Mouse (Mus musculus) ES-E14 (cell line): Measurements from ENCODE around the gene Prr15. TPM values are rescaled to one million over a fixed set of nuclear protein-coding genes. Genes with fewer than 3 reads are reported as not detected.

Experiments used
- DNase-seq: peaks from one replicate; pipeline ENCODE4 v3.0.0-alpha.2; 2013; ENCODE audit warnings: low read depth, low spot score
- H3K27ac ChIP-seq: 2 replicates; pipeline ENCODE4 v1.5.1; 2012; ENCODE audit warnings: low read depth, mild to moderate bottlenecking, low read length, moderate library complexity, mixed read lengths; ENCODE audit not compliant: poor library complexity, insufficient read depth, severe bottlenecking
- H3K36me3 ChIP-seq: 2 replicates; pipeline ENCODE4 v1.6.1; 2012; ENCODE audit warnings: mild to moderate bottlenecking, low read length, moderate library complexity, mixed read lengths; ENCODE audit not compliant: control insufficient read depth, poor library complexity, insufficient read depth, severe bottlenecking
- H3K4me1 ChIP-seq, 2 experiments: fragments of 150-350 bp in 1 of 2; sonication (generic) in 1 of 2; 2 replicates each; pipeline ENCODE4 v1.6.1; 2012; ENCODE audit warnings: low read length in 2 of 2, mild to moderate bottlenecking in 1 of 2, mixed read lengths in 1 of 2; ENCODE audit not compliant: control insufficient read depth in 2 of 2, insufficient read depth in 2 of 2, poor library complexity in 1 of 2
- H3K4me3 ChIP-seq, 2 experiments: fragments of 150-350 bp in 1 of 2; sonication (generic) in 1 of 2; 2 replicates each; pipeline ENCODE4 v1.5.1; 2012; ENCODE audit warnings: low read length in 2 of 2, low read depth in 1 of 2, mild to moderate bottlenecking in 1 of 2, mixed read lengths in 1 of 2; ENCODE audit not compliant: insufficient read depth in 1 of 2, poor library complexity in 1 of 2, severe bottlenecking in 1 of 2
- H3K9ac ChIP-seq: 2 replicates; pipeline ENCODE4 v1.6.1; 2012; ENCODE audit warnings: low read depth, mild to moderate bottlenecking, low read length, mixed read lengths; ENCODE audit not compliant: poor library complexity, insufficient read depth, severe bottlenecking
- H3K9me3 ChIP-seq: fragments of 150-350 bp; sonication (generic); 2 replicates; pipeline ENCODE4 v1.6.1; 2012; ENCODE audit warnings: low read depth, mild to moderate bottlenecking, low read length; ENCODE audit not compliant: control insufficient read depth, insufficient read depth
- CHD2 ChIP-seq: IDR thresholded peaks from 2 replicates; pipeline ENCODE4 v1.6.1; 2014; ENCODE audit warnings: mild to moderate bottlenecking, low read depth, low read length, inconsistent platforms
- HCFC1 ChIP-seq: IDR thresholded peaks from 2 replicates; pipeline ENCODE4 v1.6.1; 2012; ENCODE audit warnings: low read length, inconsistent platforms, borderline replicate concordance; ENCODE audit not compliant: insufficient read depth
- MAFK ChIP-seq: IDR thresholded peaks from 2 replicates; pipeline ENCODE4 v1.6.1; 2014; ENCODE audit warnings: mild to moderate bottlenecking, low read depth, low read length, inconsistent platforms; ENCODE audit not compliant: insufficient read depth
- ZC3H11A ChIP-seq: IDR thresholded peaks from 2 replicates; pipeline ENCODE4 v1.6.1; 2012; ENCODE audit warnings: low read depth, mild to moderate bottlenecking, inconsistent platforms, low read length, borderline replicate concordance
- ZNF384 ChIP-seq: IDR thresholded peaks from 2 replicates; pipeline ENCODE4 v1.6.1; 2012; ENCODE audit warnings: low read depth, low read length, inconsistent platforms
- in situ Hi-C, 2 experiments: fragments of 600-800 bp; cut with MboI; formaldehyde crosslinking; loops; one replicate each; pipeline ENCODE4 v1.15.1; 2025; ENCODE audit warnings: low sequenced_read_pairs in 2 of 2, inconsistent platforms in 1 of 2; ENCODE audit not compliant: unreplicated experiment in 2 of 2
- total RNA-seq: library from RNA; depleted of rRNA; stranded (reverse); fragments of 300-350 nt; gene quantifications from 2 replicates; pipeline ENCODE4 v1.2.3, GENCODE M21; 2012

Gene Prr15
- total RNA-seq, 1 experiment, result 0.36 TPM

GRCm38 (mm10) chr6:54355626-54356025 lies 30.0 kb downstream of the Prr15 start:
- TF ChIP-seq HCFC1, result no peak
- no peak for TF ChIP-seq ZC3H11A
- no peak for TF ChIP-seq CHD2
- no peak for TF ChIP-seq MAFK
- TF ChIP-seq ZNF384, result no peak
- DNase-seq, result no peak
- no peak overlapping the region for H3K9ac ChIP-seq
- H3K27ac ChIP-seq, result no peak overlapping the region
- no peak overlapping the region for H3K4me3 ChIP-seq
- no peaks in the 10 kb centered on the region for H3K36me3 ChIP-seq
- in situ Hi-C loops, result no loop called here
- H3K9me3 ChIP-seq, result no peaks in the 10 kb centered on the region
- no peaks in the 10 kb centered on the region for H3K4me1 ChIP-seq

- in situ Hi-C loops, result no loop called here
- TF ChIP-seq CHD2, result no peak
- no peak for TF ChIP-seq HCFC1
- no peak for TF ChIP-seq ZNF384
- TF ChIP-seq ZC3H11A, result no peak
- no peaks in the 10 kb centered on the region for H3K9me3 ChIP-seq
- H3K4me1 ChIP-seq, result no peaks in the 10 kb centered on the region; a peak in 1 of 4 replicates
- DNase-seq, result no peak
- no peak overlapping the region for H3K27ac ChIP-seq
- no peaks in the 10 kb centered on the region for H3K36me3 ChIP-seq
- no peak overlapping the region for H3K9ac ChIP-seq
- no peak overlapping the region for H3K4me3 ChIP-seq
These were observed 37.1 kb downstream of the Prr15 start for GRCm38 (mm10) chr6:54362526-54363324.

GRCm38 (mm10) chr6:54364406-54365136 lies 38.9 kb downstream of the Prr15 start:
- no peak for DNase-seq
- H3K27ac ChIP-seq, result no peak overlapping the region
- in situ Hi-C loops, result no loop called here

DNA sequence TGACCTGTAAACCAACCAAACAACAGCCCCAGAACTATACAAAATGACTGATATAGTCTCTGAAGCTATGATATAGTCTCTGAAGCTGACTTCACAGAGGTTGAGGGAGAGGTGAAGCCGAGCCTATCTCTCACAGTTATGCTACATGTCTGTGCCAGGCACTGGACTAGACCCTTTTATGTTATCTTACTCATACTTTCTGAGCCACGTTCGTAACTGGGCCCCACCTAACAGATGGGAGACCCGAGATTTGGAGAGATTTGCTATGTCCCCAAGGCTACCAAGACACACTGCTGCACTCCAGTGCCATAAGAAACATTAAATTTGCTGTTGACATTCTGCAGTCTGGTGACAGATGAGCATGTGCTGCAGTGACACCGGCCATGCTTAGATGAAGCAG lies 41.0 kb downstream of the Prr15 start:
- Histone ChIP-seq H3K4me3 (no peak overlapping the region), H3K9me3 (no peaks in the 10 kb centered on the region), H3K4me1 (no peaks in the 10 kb centered on the region; a peak in 1 of 4 replicates), H3K27ac (no peak overlapping the region), H3K9ac (no peak overlapping the region), H3K36me3 (no peaks in the 10 kb centered on the region)
- TF ChIP-seq HCFC1 (no peak), CHD2 (no peak), ZNF384 (no peak), MAFK (no peak), ZC3H11A (no peak)
- in situ Hi-C loops, result no loop called here
- DNase-seq, result no peak

More at GRCm38 (mm10) chr6:54364406-54365136, 38.9 kb downstream of the Prr15 start:
- no peaks in the 10 kb centered on the region for H3K36me3 ChIP-seq
- H3K4me1 ChIP-seq, result no peaks in the 10 kb centered on the region; a peak in 1 of 4 replicates
- no peaks in the 10 kb centered on the region for H3K9me3 ChIP-seq
- no peak overlapping the region for H3K9ac ChIP-seq
- no peak overlapping the region for H3K4me3 ChIP-seq
- TF ChIP-seq ZC3H11A, result no peak
- TF ChIP-seq CHD2, result no peak
- no peak for TF ChIP-seq HCFC1
- TF ChIP-seq ZNF384, result no peak
- no peak for TF ChIP-seq MAFK
